Mouse (Mus musculus) E14TG2a.4 (cell line): ENCODE results near the gene Arhgef2.

Experiments used
- CTCF ChIP-seq: conservative IDR thresholded peaks from 2 replicates; pipeline ENCODE4 v1.5.1; 2014; ENCODE audit warnings: low read length
- NANOG ChIP-seq: IDR thresholded peaks from 2 replicates; pipeline ENCODE4 v1.6.1; 2014; ENCODE audit warnings: borderline replicate concordance, low read length, mixed read lengths
- POU5F1 ChIP-seq: IDR thresholded peaks from 2 replicates; pipeline ENCODE4 v1.6.1; 2014; ENCODE audit warnings: low read length, borderline replicate concordance

GRCm38 (mm10) chr3:88686734-88687611 lies 81.2 kb downstream of the Arhgef2 start:
- TF ChIP-seq CTCF (no peak), POU5F1 (no peak), NANOG (no peak)
